Mouse (Mus musculus) thymus, adult 2 months (tissue): ENCODE measurements around the gene Pkp4.

Experiments
- CTCF ChIP-seq: fragments of 200-500 bp; IDR thresholded peaks from 2 replicates; pipeline ENCODE4 v1.5.1; 2012; ENCODE audit warnings: mild to moderate bottlenecking, control low read depth, low read length, moderate library complexity, borderline replicate concordance; ENCODE audit not compliant: control insufficient read depth, poor library complexity, insufficient read depth; ENCODE audit errors: extremely low read depth
- POLR2A ChIP-seq: fragments of 200-500 bp; IDR thresholded peaks from 2 replicates; pipeline ENCODE4 v1.6.1; 2012; ENCODE audit warnings: mild to moderate bottlenecking, low read length, control low read depth, moderate library complexity; ENCODE audit not compliant: control insufficient read depth, poor library complexity, insufficient read depth; ENCODE audit errors: extremely low read depth

DNA sequence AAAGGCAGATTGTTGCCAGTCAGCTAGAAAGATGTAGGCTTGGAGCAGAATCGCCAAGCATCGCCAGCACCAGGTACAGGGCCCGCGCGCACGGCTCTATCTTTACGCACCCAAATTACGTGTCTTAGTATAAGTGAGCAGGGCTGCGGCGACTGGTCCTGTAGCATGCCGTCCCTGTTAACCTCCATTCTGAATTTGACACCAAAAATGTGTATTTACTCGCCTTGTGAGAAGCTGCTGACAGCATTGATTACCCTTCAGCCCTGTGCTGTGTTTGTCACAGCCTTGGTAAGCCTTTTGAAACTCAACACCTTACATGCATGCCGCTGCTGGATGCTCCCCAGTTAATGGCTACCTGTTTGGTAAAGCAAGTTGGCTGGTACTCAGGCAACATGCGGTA is 105.8 kb downstream of the Pkp4 start:
- TF ChIP-seq CTCF (no peak), POLR2A (no peak)
